Mouse (Mus musculus) CH12.LX (cell line): ENCODE results near the gene 2010300C02Rik. TPM values are rescaled to one million over a fixed set of nuclear protein-coding genes. Genes with fewer than 3 reads are reported as not detected.

Experiments
- DNase-seq: peaks from one replicate; pipeline ENCODE4 v3.0.0-alpha.2; 2013; ENCODE audit errors: extremely low read depth
- H3K27ac ChIP-seq: 2 replicates; pipeline ENCODE4 v1.5.1; 2012; ENCODE audit warnings: low read depth, mild to moderate bottlenecking, control low read depth, moderate library complexity; ENCODE audit not compliant: insufficient read depth
- H3K27me3 ChIP-seq: replicated peaks from 2 replicates; pipeline ENCODE3; 2012; ENCODE audit warnings: inconsistent platforms
- H3K36me3 ChIP-seq, 2 experiments: replicated peaks in 1 of 2; 2 replicates each; pipeline versions ENCODE3 to v1.6.1; 2012; ENCODE audit warnings: inconsistent platforms in 1 of 2, low read length in 1 of 2, mild to moderate bottlenecking in 1 of 2, mixed read lengths in 1 of 2, moderate library complexity in 1 of 2; ENCODE audit not compliant: control insufficient read depth in 1 of 2, insufficient read depth in 1 of 2
- H3K4me1 ChIP-seq, 2 experiments: 2 replicates each; pipeline ENCODE4 v1.6.1; 2012; ENCODE audit warnings: inconsistent platforms in 1 of 2, moderate library complexity in 1 of 2; ENCODE audit not compliant: insufficient read depth in 2 of 2, control insufficient read depth in 1 of 2
- H3K4me2 ChIP-seq: 2 replicates; pipeline ENCODE4 v1.6.1; 2012; ENCODE audit warnings: low read depth, mild to moderate bottlenecking, control low read depth; ENCODE audit not compliant: poor library complexity, insufficient read depth, severe bottlenecking
- H3K4me3 ChIP-seq, 3 experiments: fragments of 150-350 bp in 1 of 3; sonication (generic) in 1 of 3; replicated peaks in 1 of 3; 2 replicates each; pipeline versions ENCODE3 to v1.5.1; 2011 to 2012; ENCODE audit warnings: low read depth in 2 of 3, low read length in 2 of 3, mild to moderate bottlenecking in 2 of 3, moderate library complexity in 2 of 3, control low read depth in 1 of 3, improper control_type of control experiment in 1 of 3, inconsistent platforms in 1 of 3, mixed read lengths in 1 of 3; ENCODE audit not compliant: poor library complexity in 1 of 3
- H3K79me2 ChIP-seq: replicated peaks from 2 replicates; pipeline ENCODE4 v1.6.1; 2012; ENCODE audit warnings: mild to moderate bottlenecking, moderate library complexity; ENCODE audit not compliant: control insufficient read depth, poor library complexity, insufficient read depth, severe bottlenecking; ENCODE audit errors: extremely low read depth
- H3K9ac ChIP-seq: 2 replicates; pipeline ENCODE4 v1.6.1; 2012; ENCODE audit warnings: low read depth, mild to moderate bottlenecking, control low read depth, moderate library complexity; ENCODE audit not compliant: insufficient read depth
- H3K9me3 ChIP-seq: replicated peaks from 2 replicates; pipeline ENCODE3; 2012; ENCODE audit warnings: low read length, inconsistent platforms, mixed read lengths
- BHLHE40 ChIP-seq: IDR thresholded peaks from 2 replicates; pipeline ENCODE4 v1.6.1; 2011; ENCODE audit warnings: mild to moderate bottlenecking, low read depth, low read length, improper control_type of control experiment
- CHD2 ChIP-seq: IDR thresholded peaks from 2 replicates; pipeline ENCODE4 v1.6.1; 2011; ENCODE audit warnings: low read length, improper control_type of control experiment
- E2F4 ChIP-seq: IDR thresholded peaks from 2 replicates; pipeline ENCODE4 v1.6.1; 2011; ENCODE audit warnings: low read depth, low read length, improper control_type of control experiment; ENCODE audit not compliant: insufficient replicate concordance
- EP300 ChIP-seq: IDR thresholded peaks from 2 replicates; pipeline ENCODE4 v1.6.1; 2011; ENCODE audit warnings: low read length, improper control_type of control experiment
- ETS1 ChIP-seq: conservative IDR thresholded peaks from 2 replicates; pipeline ENCODE4 v1.6.1; 2012; ENCODE audit warnings: low read depth, mild to moderate bottlenecking, inconsistent platforms, low read length, improper control_type of control experiment, moderate library complexity
- KAT2A ChIP-seq: IDR thresholded peaks from 2 replicates; pipeline ENCODE4 v1.6.1; 2012; ENCODE audit warnings: low read length, improper control_type of control experiment, inconsistent platforms; ENCODE audit not compliant: insufficient replicate concordance
- MAFK ChIP-seq: IDR thresholded peaks from 2 replicates; pipeline ENCODE4 v1.6.1; 2011; ENCODE audit warnings: low read length, improper control_type of control experiment; ENCODE audit not compliant: insufficient replicate concordance
- MAX ChIP-seq: IDR thresholded peaks from 2 replicates; pipeline ENCODE4 v1.6.1; 2011; ENCODE audit warnings: low read length, improper control_type of control experiment
- MXI1 ChIP-seq: IDR thresholded peaks from 2 replicates; pipeline ENCODE4 v1.6.1; 2011; ENCODE audit warnings: mild to moderate bottlenecking, low read depth, low read length, improper control_type of control experiment
- TBP ChIP-seq: conservative IDR thresholded peaks from 2 replicates; pipeline ENCODE4 v1.6.1; 2011; ENCODE audit warnings: low read depth, low read length, improper control_type of control experiment
- USF1 ChIP-seq: IDR thresholded peaks from 2 replicates; pipeline ENCODE4 v1.6.1; 2014; ENCODE audit warnings: low read depth, mild to moderate bottlenecking, inconsistent platforms, low read length, improper control_type of control experiment
- USF2 ChIP-seq: conservative IDR thresholded peaks from 2 replicates; pipeline ENCODE4 v1.6.1; 2011; ENCODE audit warnings: low read depth, low read length, improper control_type of control experiment
- ZKSCAN1 ChIP-seq: IDR thresholded peaks from 2 replicates; pipeline ENCODE4 v1.6.1; 2012; ENCODE audit warnings: low read depth, inconsistent platforms, low read length, improper control_type of control experiment, borderline replicate concordance
- ZMIZ1 ChIP-seq: IDR thresholded peaks from 2 replicates; pipeline ENCODE4 v1.6.1; 2012; ENCODE audit warnings: low read depth, mild to moderate bottlenecking, inconsistent platforms, low read length, improper control_type of control experiment
- dilution Hi-C: fragments of 300-500 bp; cut with MboI; formaldehyde crosslinking; loops from 2 replicates; pipeline ENCODE4 v1.14.3; 2020; ENCODE audit warnings: low sequenced_read_pairs; ENCODE audit not compliant: extremely low pct_unique_long_range_greater_than_20kb, extremely low pct_ligation_motif_present
- in situ Hi-C: fragments of 300-500 bp; cut with MboI; formaldehyde crosslinking; loops from 3 replicates; pipeline ENCODE4 v1.14.3; 2019; ENCODE audit warnings: low sequenced_read_pairs, low pct_ligation_motif_present, low pct_unique_long_range_greater_than_20kb, mixed read lengths
- polyA plus RNA-seq: library from polyadenylated mRNA; unstranded; fragments of >175 nt; gene quantifications from 2 replicates; pipeline ENCODE4 v1.2.1, GENCODE M21; 2012; ENCODE audit warnings: low read depth; ENCODE audit not compliant: insufficient read length
- total RNA-seq, 2 experiments: library from RNA; depleted of rRNA; stranded (reverse); fragments of 300-350 nt in 1 of 2; fragments of >200 nt in 1 of 2; gene quantifications; 2 replicates each; pipeline ENCODE4 v1.2.3; 2012 to 2014

2010300C02Rik gene
- total and polyA plus RNA-seq, 3 experiments: 0.08 to 0.25 (median 0.09) TPM

- in situ Hi-C loops: no loop called here
These were observed 7.3 kb upstream of the 2010300C02Rik start for GRCm38 (mm10) chr1:37727186-37727585.

DNA sequence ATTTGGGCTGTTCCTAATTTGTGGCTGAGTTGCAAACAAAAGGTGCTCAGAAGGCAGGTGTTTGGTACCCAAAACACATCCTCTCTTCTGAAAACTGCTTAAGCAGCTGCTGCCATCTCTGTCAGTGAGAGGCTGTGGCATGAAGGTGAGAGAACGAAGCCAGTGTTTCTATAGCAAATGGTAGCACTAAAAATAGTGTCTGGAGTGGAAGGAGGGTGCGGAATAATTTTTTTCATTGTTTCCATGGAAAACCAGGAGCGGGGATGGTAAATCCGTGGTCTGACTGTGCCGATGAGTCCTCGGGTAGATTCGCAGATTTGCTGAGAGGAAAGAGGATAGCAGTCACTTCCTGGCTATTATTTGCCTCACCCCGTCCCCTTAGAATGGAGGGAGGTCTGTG is 6.5 kb upstream of the 2010300C02Rik start:
- Histone ChIP-seq H3K4me1 (no peaks in the 10 kb centered on the region), H3K9ac (no peak overlapping the region), H3K27ac (no peak overlapping the region), H3K9me3 (no peaks in the 10 kb centered on the region), H3K36me3 (no peaks in the 10 kb centered on the region), H3K4me3 (no peak overlapping the region), H3K4me2 (no peak overlapping the region), H3K79me2 (no peaks in the 10 kb centered on the region), H3K27me3 (no peaks in the 10 kb centered on the region)
- dilution Hi-C loops (no loop called here), in situ Hi-C loops (no loop called here)
- TF ChIP-seq USF1 (no peak), USF2 (no peak)
- DNase-seq: no peak

More at GRCm38 (mm10) chr1:37727186-37727585, 7.3 kb upstream of the 2010300C02Rik start:
- Histone ChIP-seq H3K9me3 (no peaks in the 10 kb centered on the region), H3K9ac (no peak overlapping the region), H3K79me2 (no peaks in the 10 kb centered on the region), H3K4me3 (no peak overlapping the region), H3K36me3 (no peaks in the 10 kb centered on the region), H3K27ac (no peak overlapping the region), H3K4me2 (no peak overlapping the region), H3K27me3 (no peaks in the 10 kb centered on the region), H3K4me1 (no peaks in the 10 kb centered on the region)
- TF ChIP-seq MAFK (no peak), ZMIZ1 (no peak), BHLHE40 (peak; percentile 41; the same call in 1 of the 2 replicates), KAT2A (no peak), ETS1 (no peak), ZKSCAN1 (no peak), MXI1 (no peak), TBP (no peak), E2F4 (no peak)
- DNase-seq: no peak
- dilution Hi-C loops: no loop called here

- dilution Hi-C loops: no loop called here
- H3K9me3 ChIP-seq: no peaks in the 10 kb centered on the region
- TF ChIP-seq EP300: no peak
- no peak for TF ChIP-seq USF1
- no peak for TF ChIP-seq CHD2
- TF ChIP-seq MAX: no peak
- no peak overlapping the region for H3K4me2 ChIP-seq
- no peaks in the 10 kb centered on the region for H3K36me3 ChIP-seq
- H3K4me1 ChIP-seq: no peaks in the 10 kb centered on the region
- H3K4me3 ChIP-seq: no peak overlapping the region
- no peak for DNase-seq
- no peaks in the 10 kb centered on the region for H3K79me2 ChIP-seq
- in situ Hi-C loops: no loop called here
- no peak overlapping the region for H3K9ac ChIP-seq
- no peaks in the 10 kb centered on the region for H3K27me3 ChIP-seq
- H3K27ac ChIP-seq: no peak overlapping the region
These were observed 6.0 kb upstream of the 2010300C02Rik start for GRCm38 (mm10) chr1:37725880-37726279.
